Mouse (Mus musculus) right cerebral cortex, adult 18-20 months (tissue): ENCODE results near the gene C1qc.

ENCODE experiments used
- DNase-seq: peaks from one replicate; pipeline ENCODE4 v3.0.0; 2022; ENCODE audit warnings: mixed read lengths

The C1qc gene

GRCm38 (mm10) chr4:136847166-136847565 lies 45.7 kb downstream of the C1qc start:
- no peak for DNase-seq

DNA sequence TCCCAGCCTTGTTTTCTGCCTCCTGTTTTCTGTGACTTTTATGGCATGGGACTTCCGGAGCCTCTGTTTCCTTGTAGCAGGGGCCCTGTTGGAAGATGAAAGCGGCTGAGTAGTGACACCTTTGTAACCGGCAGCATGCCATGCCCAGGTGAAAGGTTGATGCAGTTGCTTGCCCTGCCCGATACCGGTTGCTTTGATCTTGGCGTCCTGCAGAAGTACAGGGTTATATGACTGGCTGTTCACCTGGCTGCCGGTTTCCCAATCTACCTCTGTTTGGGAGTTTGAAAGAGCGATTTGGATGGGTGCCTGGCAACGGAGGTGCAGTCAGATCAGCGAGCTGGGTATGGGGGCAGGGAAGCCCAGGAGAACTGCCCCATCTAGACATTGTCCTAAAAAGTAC lies 50.1 kb downstream of the C1qc start:
- DNase-seq: no peak

GRCm38 (mm10) chr4:136842033-136842432 lies 50.8 kb downstream of the C1qc start:
- no peak for DNase-seq

GRCm38 (mm10) chr4:136841056-136841455 lies 51.8 kb downstream of the C1qc start:
- peak; percentile 79 for DNase-seq
